In the genomic region with DNA sequence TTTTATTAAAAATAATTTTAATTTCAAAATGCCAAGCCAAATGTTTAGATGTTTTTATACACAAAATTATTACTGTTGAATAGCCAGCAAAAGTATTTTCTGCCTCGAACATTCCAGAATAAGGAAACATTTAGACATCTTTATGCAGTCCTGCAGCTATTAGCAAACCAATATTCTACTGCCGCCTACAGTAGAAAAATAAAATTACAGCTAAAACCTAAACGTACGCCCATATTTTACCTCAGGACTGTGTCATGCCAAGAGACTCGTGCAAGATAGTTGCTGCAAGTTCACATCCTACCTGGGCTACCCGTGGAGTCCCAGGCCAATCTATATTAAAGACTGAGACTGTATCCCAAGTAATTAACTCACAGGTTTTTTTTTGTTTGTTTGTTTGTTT, we compare ENCODE assay signal across 10 mouse cellular contexts. TPM values are rescaled to one million over a fixed set of nuclear protein-coding genes. Genes with fewer than 3 reads are reported as not detected.
DNase-seq lines count a peak whose midpoint lies in the region; ATAC-seq and TF ChIP-seq lines count a peak whose summit lies in the region.
"Had no signal": no experiment of that assay in that cellular context is flagged by ENCODE, and none has a peak within 500 bp of the region (broad histone marks: within the 10 kb centered on the region; RNA-seq: fewer than 3 reads in every experiment).

No protein-coding gene starts in this region.

- H3K4me2 ChIP-seq in lung, postnatal 0 days (replicated peaks; ENCODE audit: low read depth, low read length) = no peak overlapping the region

- no peaks in the 10 kb centered on the region for H3K27me3 ChIP-seq in heart, adult 2 months (ENCODE audit: control insufficient read depth, insufficient read depth, low read length)
- no peaks in the 10 kb centered on the region for H3K27me3 ChIP-seq in lung, postnatal 0 days (replicated peaks; ENCODE audit: insufficient read depth, low read length)
- no peaks in the 10 kb centered on the region for H3K27me3 ChIP-seq in G1E (ENCODE audit: insufficient read depth, low read length)

- TF ChIP-seq POLR2A in heart, adult 2 months (IDR thresholded peaks at IDR 0.05; ENCODE audit: insufficient read depth, low read depth, low read length) = no peak
- TF ChIP-seq POLR2A in lung, adult 2 months (IDR thresholded peaks at IDR 0.05; ENCODE audit: borderline replicate concordance, extremely low read depth, low read depth, low read length) = no peak

- H3K9me3 ChIP-seq in lung, postnatal 0 days (ENCODE audit: low read length) = no peaks in the 10 kb centered on the region
- H3K9me3 ChIP-seq in G1E (replicated peaks) = peaks cover 12% of the 10 kb centered on the region

- no peaks in the 10 kb centered on the region for H3K79me2 ChIP-seq in heart, adult 2 months (replicated peaks; ENCODE audit: control insufficient read depth, insufficient read depth, low read length)

- H3K27ac ChIP-seq in heart, adult 2 months = no peak overlapping the region
- H3K27ac ChIP-seq in lung, postnatal 0 days (ENCODE audit: low read length) = no peak overlapping the region

- ATAC-seq in lung, postnatal 0 days = no peak
- no peak for ATAC-seq in G1E (ENCODE audit: extremely low read depth, insufficient number of reproducible peaks, low FRiP score, poor library complexity, severe bottlenecking)
- peak; percentile 46 for ATAC-seq in megakaryocyte, adult 5-6 weeks (ENCODE audit: poor library complexity, severe bottlenecking)

- no peak overlapping the region for H3K4me3 ChIP-seq in heart, adult 2 months
- no peak overlapping the region for H3K4me3 ChIP-seq in lung, postnatal 0 days (ENCODE audit: low read depth, low read length)
- H3K4me3 ChIP-seq in lung, adult 2 months (replicated peaks; ENCODE audit: extremely low read depth, low read depth, low read length) = no peak overlapping the region
- H3K4me3 ChIP-seq in G1E (ENCODE audit: low read depth, low read length) = no peak overlapping the region

- intact Hi-C loops in heart, adult 2 months (cut with DNase I) = no loop called here

- H3K9ac ChIP-seq in heart, adult 2 months (ENCODE audit: low read depth, low read length) = no peak overlapping the region
- no peak overlapping the region for H3K9ac ChIP-seq in lung, postnatal 0 days (replicated peaks; ENCODE audit: low read depth)

- peak; percentile 81 for TF ChIP-seq CTCF in heart, adult 2 months (IDR thresholded peaks at IDR 0.05)
- peak; percentile 62 for TF ChIP-seq CTCF in lung, postnatal 0 days (IDR thresholded peaks at IDR 0.05)
- no peak for TF ChIP-seq CTCF in lung, adult 2 months (IDR thresholded peaks at IDR 0.05; ENCODE audit: insufficient read depth, low read length)
- peak; percentile 53 for TF ChIP-seq CTCF in G1E (IDR thresholded peaks at IDR 0.05; ENCODE audit: low read depth, low read length)

- TF ChIP-seq EP300 in heart, adult 2 months (IDR thresholded peaks at IDR 0.05; ENCODE audit: insufficient read depth, low read depth, low read length) = no peak
- no peak for TF ChIP-seq EP300 in lung, postnatal 0 days (IDR thresholded peaks at IDR 0.05)

- peaks cover 1% of the 10 kb centered on the region for H3K4me1 ChIP-seq in heart, adult 2 months (ENCODE audit: control insufficient read depth, insufficient read depth, low read length)
- no peaks in the 10 kb centered on the region for H3K4me1 ChIP-seq in lung, postnatal 0 days (ENCODE audit: insufficient read depth, low read depth, low read length)
- no peaks in the 10 kb centered on the region for H3K4me1 ChIP-seq in lung, adult 2 months (ENCODE audit: control insufficient read depth, insufficient read depth, low read length)
- H3K4me1 ChIP-seq in G1E (ENCODE audit: insufficient read depth, low read depth, low read length) = peaks cover 21% of the 10 kb centered on the region

- no peaks in the 10 kb centered on the region for H3K36me3 ChIP-seq in heart, adult 2 months (ENCODE audit: control insufficient read depth, insufficient read depth, low read length)
- H3K36me3 ChIP-seq in lung, postnatal 0 days (ENCODE audit: insufficient read depth, low read length) = no peaks in the 10 kb centered on the region
- peaks cover 38% of the 10 kb centered on the region for H3K36me3 ChIP-seq in G1E (replicated peaks)

- DNase-seq in heart, adult 2 months = no peak
- no peak for DNase-seq in heart, postnatal 4 days
- peak; percentile 75 for DNase-seq in lung, postnatal 0 days (ENCODE audit: low spot score)
- DNase-seq in lung, adult 2 months = no peak
- DNase-seq in G1E (ENCODE audit: low spot score) = no peak
- DNase-seq in left cerebral cortex, adult 11 months (ENCODE audit: low spot score) = no peak
- no peak for DNase-seq in frontal cortex, postnatal 25 days (ENCODE audit: low spot score in 2 of 2)
- DNase-seq: embryo, embryonic 11 days had no signal

- 38% methylated on average over 6 of the region's 6 CpGs for WGBS in heart, adult 2 months
- 53% methylated on average over 6 of the region's 6 CpGs for WGBS in lung, postnatal 0 days
- 35% methylated on average over 6 of the region's 6 CpGs for WGBS in lung, adult 2 months

RNA-seq across cellular contexts. Expression of a gene that starts 2.3 kb away (rescaled TPM):
- total RNA-seq in heart, adult 2 months (2021) = 10 to 100 TPM; 15.1 to 22.0 TPM
- polyA plus RNA-seq in heart, adult 2 months (2012; rRNA removed) = 4.6 and 7.2 TPM in 2 replicates
- 1 to 10 TPM; 8.2 to 8.7 TPM for total RNA-seq in heart, postnatal 4 days (2021)
- polyA plus RNA-seq in lung, postnatal 0 days (2015; fragmentation: Nextera tagmentation; extraction: Ambion mirVana) = 3.8 and 4.5 TPM in 2 replicates
- 10.2 and 11.5 TPM in 2 replicates for polyA plus RNA-seq in lung, adult 2 months (2012; rRNA removed)
- 14.9 and 33.6 TPM in 2 replicates for total RNA-seq in G1E (2014; fragmentation: Nextera tagmentation)
- total RNA-seq in G1E (2017) = 9.0 and 10.4 TPM in 2 replicates
- polyA plus RNA-seq in G1E (2012) = 1.3 and 1.5 TPM in 2 replicates
- 7.2 and 7.4 TPM in 2 replicates for total RNA-seq in megakaryocyte, adult 5-6 weeks (2015)
- 11.7 and 15.4 TPM in 2 replicates for total RNA-seq in megakaryocyte, adult 5-6 weeks (2017)

RNA-seq across cellular contexts. Expression of a gene that starts 12.4 kb away (rescaled TPM):
- total RNA-seq in heart, adult 2 months (2021) = 1 to 10 TPM; 5.2 to 7.0 TPM
- polyA plus RNA-seq in heart, adult 2 months (2012; rRNA removed) = 2.1 and 8.3 TPM in 2 replicates
- 1 to 10 TPM; 7.6 to 8.1 TPM for total RNA-seq in heart, postnatal 4 days (2021)
- polyA plus RNA-seq in lung, postnatal 0 days (2015; fragmentation: Nextera tagmentation; extraction: Ambion mirVana) = 26.1 and 26.6 TPM in 2 replicates
- polyA plus RNA-seq in lung, adult 2 months (2012; rRNA removed) = not detected in 2 replicates
- total RNA-seq in G1E (2014; fragmentation: Nextera tagmentation) (21.1 and 30.9 TPM in 2 replicates), G1E (2017) (16.2 and 37.9 TPM in 2 replicates)
- polyA plus RNA-seq in G1E (2012) = not detected in 2 replicates
- total RNA-seq in megakaryocyte, adult 5-6 weeks (2015) = 58.7 and 62.6 TPM in 2 replicates
- total RNA-seq in megakaryocyte, adult 5-6 weeks (2017) = 31.5 and 36.8 TPM in 2 replicates
- polyA plus RNA-seq: liver, adult 2 months had no signal

RNA-seq across cellular contexts. Expression of a gene that starts 12.7 kb away (rescaled TPM):
- total RNA-seq in heart, adult 2 months (2021) = 100 to 1,000 TPM; 138 to 158 TPM
- polyA plus RNA-seq in heart, adult 2 months (2012; rRNA removed) = 26.7 and 40.1 TPM in 2 replicates
- total RNA-seq in heart, postnatal 4 days (2021) = 100 to 1,000 TPM; 161 to 186 TPM
- polyA plus RNA-seq in lung, postnatal 0 days (2015; fragmentation: Nextera tagmentation; extraction: Ambion mirVana) = 217 and 233 TPM in 2 replicates
- 4.7 and 10.0 TPM in 2 replicates for polyA plus RNA-seq in lung, adult 2 months (2012; rRNA removed)
- total RNA-seq in G1E (2014; fragmentation: Nextera tagmentation) = 74.4 and 77.4 TPM in 2 replicates
- 93.9 and 111 TPM in 2 replicates for total RNA-seq in G1E (2017)
- polyA plus RNA-seq in G1E (2012) = 27.7 and 34.1 TPM in 2 replicates
- 138 TPM in 2 replicates for total RNA-seq in megakaryocyte, adult 5-6 weeks (2015)
- total RNA-seq in megakaryocyte, adult 5-6 weeks (2017) = 98.5 and 129 TPM in 2 replicates

RNA-seq across cellular contexts. Expression of a gene that starts 20.8 kb away (rescaled TPM):
- 100 to 1,000 TPM; 114 to 129 TPM for total RNA-seq in heart, adult 2 months (2021)
- 54.2 and 72.3 TPM in 2 replicates for polyA plus RNA-seq in heart, adult 2 months (2012; rRNA removed)
- 100 to 1,000 TPM; 150 to 156 TPM for total RNA-seq in heart, postnatal 4 days (2021)
- polyA plus RNA-seq in lung, postnatal 0 days (2015; fragmentation: Nextera tagmentation; extraction: Ambion mirVana) = 140 and 149 TPM in 2 replicates
- polyA plus RNA-seq in lung, adult 2 months (2012; rRNA removed) = 123 and 181 TPM in 2 replicates
- total RNA-seq in G1E (2014; fragmentation: Nextera tagmentation) (316 and 338 TPM in 2 replicates), G1E (2017) (354 and 358 TPM in 2 replicates)
- 847 and 1,153 TPM in 2 replicates for polyA plus RNA-seq in G1E (2012)
- total RNA-seq in megakaryocyte, adult 5-6 weeks (2015) = 184 and 193 TPM in 2 replicates
- 137 and 141 TPM in 2 replicates for total RNA-seq in megakaryocyte, adult 5-6 weeks (2017)

RNA-seq across cellular contexts. Expression of a gene that starts 37.8 kb away (rescaled TPM):
- total RNA-seq in heart, adult 2 months (2021) = 1 to 10 TPM; 1.9 to 2.3 TPM
- 1.2 and 1.3 TPM in 2 replicates for polyA plus RNA-seq in heart, adult 2 months (2012; rRNA removed)
- 1 to 10 TPM; 1.7 to 2.0 TPM for total RNA-seq in heart, postnatal 4 days (2021)
- polyA plus RNA-seq in lung, postnatal 0 days (2015; fragmentation: Nextera tagmentation; extraction: Ambion mirVana) = 21.2 and 27.9 TPM in 2 replicates
- 3.2 and 6.3 TPM in 2 replicates for polyA plus RNA-seq in lung, adult 2 months (2012; rRNA removed)
- 2.5 and 9.3 TPM in 2 replicates for total RNA-seq in G1E (2014; fragmentation: Nextera tagmentation)
- total RNA-seq in G1E (2017) = 3.1 and 3.5 TPM in 2 replicates
- 0.35 and 0.67 TPM in 2 replicates for polyA plus RNA-seq in G1E (2012)
- 3.5 and 4.1 TPM in 2 replicates for total RNA-seq in megakaryocyte, adult 5-6 weeks (2015)
- total RNA-seq in megakaryocyte, adult 5-6 weeks (2017) = 2.6 and 3.5 TPM in 2 replicates
